In genomic region chr12:52628771-52629170, GRCm38 (mm10) we compare ENCODE assay signal across 22 mouse cellular contexts.
DNase-seq lines count a peak whose midpoint lies in the region; ATAC-seq and TF ChIP-seq lines count a peak whose summit lies in the region.
"Had no signal": no experiment of that assay in that cellular context is flagged by ENCODE, and none has a peak within 500 bp of the region (broad histone marks: within the 10 kb centered on the region; RNA-seq: fewer than 3 reads in every experiment).

No protein-coding gene starts in this region.

- peak; percentile 89 for ATAC-seq in frontal cortex, adult (ENCODE audit: low TSS enrichment)
- ATAC-seq in intestine, embryonic 16.5 days, result no peak
- ATAC-seq in forebrain, embryonic 13.5 days, result no peak
- ATAC-seq: forebrain, embryonic 16.5 days; hindbrain, embryonic 16.5 days; midbrain, embryonic 16.5 days had no signal

- H3K36me3 ChIP-seq in intestine, embryonic 16.5 days (ENCODE audit: control insufficient read depth, insufficient read depth, low read length), result no peaks in the 10 kb centered on the region
- no peaks in the 10 kb centered on the region for H3K36me3 ChIP-seq in forebrain, embryonic 13.5 days (ENCODE audit: poor library complexity, severe bottlenecking)
- H3K36me3 ChIP-seq: heart, embryonic 12.5 days; limb, embryonic 15.5 days had no signal

- no peaks in the 10 kb centered on the region for H3K27me3 ChIP-seq in intestine, embryonic 16.5 days (replicated peaks; ENCODE audit: control insufficient read depth, insufficient read depth, low read length)
- no peaks in the 10 kb centered on the region for H3K27me3 ChIP-seq in forebrain, embryonic 13.5 days
- H3K27me3 ChIP-seq: CH12.LX; heart, embryonic 12.5 days; limb, embryonic 15.5 days had no signal

- no peak for TF ChIP-seq CTCF in olfactory bulb, adult 2 months (IDR thresholded peaks at IDR 0.05; ENCODE audit: insufficient read depth, low read depth, low read length)

- peaks cover 2% of the 10 kb centered on the region; the same call in 1 of the 2 replicates for H3K4me1 ChIP-seq in olfactory bulb, adult 2 months (ENCODE audit: control insufficient read depth, insufficient read depth, low read length)
- no peaks in the 10 kb centered on the region for H3K4me1 ChIP-seq in intestine, embryonic 16.5 days (ENCODE audit: control insufficient read depth, insufficient read depth, low read length)
- H3K4me1 ChIP-seq in forebrain, embryonic 13.5 days, result no peaks in the 10 kb centered on the region
- H3K4me1 ChIP-seq: limb, embryonic 15.5 days; megakaryocyte, embryonic 14.5 days had no signal

- H3K27ac ChIP-seq in olfactory bulb, adult 2 months (ENCODE audit: insufficient read depth, low read depth, low read length), result peak overlapping the region; percentile 42
- H3K27ac ChIP-seq in intestine, embryonic 16.5 days (ENCODE audit: low read length), result no peak overlapping the region
- no peak overlapping the region for H3K27ac ChIP-seq in forebrain, embryonic 13.5 days
- H3K27ac ChIP-seq: limb, embryonic 15.5 days had no signal

- no peak for DNase-seq in frontal cortex, postnatal 25 days (ENCODE audit: low spot score in 2 of 2)
- DNase-seq in adrenal gland, adult 8-10 months, result peak; percentile 58
- peak; percentile 10 to 14 for DNase-seq in frontal cortex, postnatal 14 days (ENCODE audit: low spot score in 2 of 2)
- DNase-seq in retina, postnatal 1 day, result no peak
- DNase-seq: cerebellum, adult 11 months; heart, postnatal 36 days; kidney, adult 2 months; kidney, postnatal 14 days; lung, postnatal 10 days; spleen, adult 18-20 months had no signal

- H3K4me2 ChIP-seq in intestine, embryonic 16.5 days (ENCODE audit: low read depth, low read length), result no peak overlapping the region
- no peak overlapping the region for H3K4me2 ChIP-seq in forebrain, embryonic 13.5 days
- H3K4me2 ChIP-seq: heart, embryonic 12.5 days; limb, embryonic 15.5 days had no signal

- no peaks in the 10 kb centered on the region for H3K9me3 ChIP-seq in intestine, embryonic 16.5 days (ENCODE audit: control insufficient read depth, low read length)
- H3K9me3 ChIP-seq in forebrain, embryonic 13.5 days (replicated peaks), result no peaks in the 10 kb centered on the region
- H3K9me3 ChIP-seq: heart, embryonic 12.5 days; limb, embryonic 15.5 days; megakaryocyte, embryonic 14.5 days had no signal

- no peak for TF ChIP-seq POLR2A in olfactory bulb, adult 2 months (IDR thresholded peaks at IDR 0.05; ENCODE audit: insufficient read depth, low read depth, low read length)

- no peak overlapping the region for H3K9ac ChIP-seq in intestine, embryonic 16.5 days (ENCODE audit: low read depth, low read length)
- H3K9ac ChIP-seq in forebrain, embryonic 13.5 days, result no peak overlapping the region
- H3K9ac ChIP-seq: heart, embryonic 12.5 days; limb, embryonic 15.5 days had no signal

- 39% methylated on average over 5 of the region's 5 CpGs for WGBS in olfactory bulb, adult 2 months
- WGBS in intestine, embryonic 16.5 days, result 59% methylated on average over 5 of the region's 5 CpGs
- 54% methylated on average over 5 of the region's 5 CpGs for WGBS in forebrain, embryonic 13.5 days

- no peak overlapping the region for H3K4me3 ChIP-seq in olfactory bulb, adult 2 months (ENCODE audit: insufficient read depth, low read depth, low read length)
- H3K4me3 ChIP-seq in intestine, embryonic 16.5 days (ENCODE audit: low read length), result no peak overlapping the region
- no peak overlapping the region for H3K4me3 ChIP-seq in forebrain, embryonic 13.5 days
- H3K4me3 ChIP-seq: erythroblast, embryonic 14.5 days; heart, embryonic 12.5 days; limb, embryonic 15.5 days; megakaryocyte, embryonic 14.5 days had no signal

Comparison
In these comparisons a context has a peak if more than half of its experiments do, and no peak if none do; other contexts are left out.
1. DNase-seq: peak in adrenal gland, adult 8-10 months (single experiment) and frontal cortex, postnatal 14 days (2 of 2); none in frontal cortex, postnatal 25 days (0 of 2) and retina, postnatal 1 day (single experiment).